Mouse (Mus musculus) cortical plate, adult 2 months (tissue): ENCODE measurements around the gene Pamr1. TPM values are rescaled to one million over a fixed set of nuclear protein-coding genes. Genes with fewer than 3 reads are reported as not detected.
A peak's percentile ranks its signal among the peaks of the same experiment; 100 is the strongest.

ENCODE experiments used
- H3K27ac ChIP-seq: fragments of 200-500 bp; 2 replicates; pipeline ENCODE4 v1.5.1; 2012; ENCODE audit warnings: low read length, control low read depth, inconsistent platforms; ENCODE audit not compliant: insufficient read depth
- H3K4me1 ChIP-seq: fragments of 200-500 bp; 2 replicates; pipeline ENCODE4 v1.6.1; 2011; ENCODE audit warnings: low read length; ENCODE audit not compliant: control insufficient read depth, insufficient read depth
- H3K4me3 ChIP-seq: fragments of 200-500 bp; 2 replicates; pipeline ENCODE4 v1.5.1; 2011; ENCODE audit warnings: mild to moderate bottlenecking, low read length, control low read depth; ENCODE audit not compliant: insufficient read depth
- CTCF ChIP-seq: fragments of 200-500 bp; IDR thresholded peaks from 2 replicates; pipeline ENCODE4 v1.5.1; 2011; ENCODE audit warnings: mild to moderate bottlenecking, control low read depth, low read length; ENCODE audit not compliant: insufficient read depth; ENCODE audit errors: extremely low read depth
- POLR2A ChIP-seq: fragments of 200-500 bp; IDR thresholded peaks from 2 replicates; pipeline ENCODE4 v1.6.1; 2011; ENCODE audit warnings: mild to moderate bottlenecking, low read length, control low read depth; ENCODE audit not compliant: insufficient read depth; ENCODE audit errors: extremely low read depth
- polyA plus RNA-seq: library from polyadenylated mRNA; depleted of rRNA; stranded (reverse); fragments of >200 nt; gene quantifications from 2 replicates; pipeline ENCODE4 v1.2.3, GENCODE M21; 2012

The Pamr1 gene
- polyA plus RNA-seq, 1 experiment: 77.8 TPM

DNA sequence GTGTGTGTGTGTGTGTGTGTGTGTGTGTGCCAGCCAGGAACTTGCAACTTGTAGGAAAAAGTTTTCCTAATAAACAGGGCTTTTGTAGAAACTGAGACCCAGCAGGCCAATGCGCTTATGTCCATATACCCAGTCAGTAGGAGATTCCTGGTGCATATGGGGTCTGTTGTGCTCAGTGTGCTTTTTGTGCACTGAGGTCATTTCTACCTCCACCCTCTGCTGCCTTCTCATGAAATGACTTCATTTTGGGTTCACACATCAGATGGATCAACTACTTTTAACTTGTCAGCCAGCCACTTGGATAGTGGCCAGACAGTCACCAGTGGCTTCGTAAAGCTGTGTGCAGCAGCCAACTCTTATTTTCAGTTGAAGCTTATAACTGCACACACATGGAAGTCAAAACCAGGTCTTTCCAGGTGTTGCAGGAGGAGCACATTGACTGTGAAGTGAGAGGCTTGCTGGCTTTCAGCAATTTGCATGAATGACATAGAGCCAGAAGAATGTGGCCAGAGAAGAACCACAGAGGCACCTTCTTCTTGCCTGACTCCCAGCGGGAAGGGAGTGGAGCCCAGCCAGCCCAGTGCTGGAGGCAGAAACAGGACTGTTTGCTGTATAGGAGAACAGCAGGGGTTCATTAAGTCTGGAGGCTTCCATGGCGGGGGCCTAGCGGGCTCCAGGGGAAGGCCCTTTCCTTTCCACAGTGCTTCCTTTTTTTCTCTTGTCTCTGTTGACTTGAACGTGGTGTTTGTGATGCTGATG is 5.7 kb upstream of the Pamr1 start:
- TF ChIP-seq POLR2A (no peak), CTCF (no peak)
- Histone ChIP-seq H3K4me3 (no peak overlapping the region), H3K27ac (no peak overlapping the region)

DNA sequence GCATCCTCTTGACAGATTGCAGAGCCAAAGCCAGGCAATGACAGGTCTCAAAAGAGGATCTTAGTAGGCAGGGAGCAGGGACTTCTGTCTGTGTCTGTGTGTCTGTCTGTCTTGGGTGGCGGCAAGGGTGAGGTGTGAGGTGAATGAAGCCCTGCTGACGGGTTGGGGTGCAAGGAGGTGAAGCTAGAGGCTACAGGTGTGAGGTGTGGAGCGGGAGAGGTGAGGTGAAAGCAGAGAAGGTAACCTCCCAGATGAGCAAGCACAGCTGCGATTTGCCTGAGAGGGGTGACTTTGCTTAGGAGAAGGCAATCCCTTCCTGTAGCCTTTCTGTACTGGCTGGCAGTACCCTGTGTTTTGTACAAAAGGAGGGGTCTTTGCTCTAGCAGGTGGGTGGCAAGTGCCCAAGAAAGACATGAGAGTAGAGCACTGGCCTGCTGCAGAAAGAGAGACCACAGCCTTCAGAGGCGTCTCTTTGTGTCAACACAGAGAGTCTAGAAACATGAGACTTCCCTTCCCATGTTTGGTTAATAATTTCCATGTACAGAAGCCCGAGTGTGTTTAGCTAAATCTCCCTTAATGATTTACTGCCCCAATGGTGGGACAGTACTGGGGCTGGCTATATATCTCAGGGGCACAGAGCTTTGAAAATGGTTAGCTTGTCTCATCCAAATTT is 1.2 kb downstream of the Pamr1 start:
- no peak for TF ChIP-seq POLR2A
- no peak for TF ChIP-seq CTCF
- H3K4me3 ChIP-seq: peak overlapping the region; percentile 78
- H3K27ac ChIP-seq: no peak overlapping the region
- no peaks in the 10 kb centered on the region for H3K4me1 ChIP-seq

More for the DNA sequence above, 5.7 kb upstream of the Pamr1 start:
- H3K4me1 ChIP-seq: no peaks in the 10 kb centered on the region

DNA sequence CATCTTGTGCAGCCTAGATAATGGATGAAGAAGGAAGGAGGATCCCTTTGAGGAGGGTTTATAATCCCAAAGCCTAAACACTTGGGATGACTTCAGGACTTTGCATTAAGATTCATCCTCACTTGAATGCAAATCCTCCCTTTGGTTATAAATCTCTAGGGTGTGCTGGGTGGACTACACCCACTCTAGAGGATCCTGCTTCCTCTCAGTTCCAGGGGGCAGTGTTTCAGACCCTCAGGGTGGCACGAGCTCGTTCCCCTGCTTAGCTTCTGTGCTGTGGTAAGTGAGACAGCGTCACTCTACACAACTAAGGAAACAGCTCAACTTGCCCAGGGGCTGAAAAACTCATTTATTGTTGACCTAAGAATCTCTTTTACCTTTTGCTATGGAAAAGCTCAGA is 1.8 kb downstream of the Pamr1 start:
- Histone ChIP-seq H3K4me1 (no peaks in the 10 kb centered on the region), H3K27ac (no peak overlapping the region), H3K4me3 (no peak overlapping the region; the same call in 1 of the 2 replicates)
- no peak for TF ChIP-seq POLR2A
- no peak for TF ChIP-seq CTCF

DNA sequence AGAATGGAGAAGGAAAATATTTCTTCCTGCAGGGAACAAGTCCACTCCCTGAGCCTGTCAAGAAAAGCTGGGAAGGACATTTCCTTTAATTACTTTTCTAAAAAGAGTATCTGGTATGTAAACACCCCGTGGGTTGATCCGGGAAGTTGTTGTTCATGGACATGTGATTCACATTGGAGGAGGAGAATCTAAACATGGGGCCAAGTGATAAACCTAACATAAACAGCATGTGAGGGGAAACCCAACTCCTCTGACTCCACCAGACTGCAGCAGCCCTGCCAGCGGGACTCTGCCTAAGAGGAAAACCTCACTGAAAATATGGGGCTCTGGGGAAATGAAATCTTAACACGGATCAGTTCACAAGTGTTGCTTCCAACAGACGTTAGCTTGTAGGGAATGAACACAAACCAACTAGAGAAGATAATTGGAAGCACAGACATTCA is 2.3 kb downstream of the Pamr1 start:
- Histone ChIP-seq H3K4me3 (no peak overlapping the region), H3K4me1 (no peaks in the 10 kb centered on the region), H3K27ac (no peak overlapping the region)
- TF ChIP-seq CTCF (no peak), POLR2A (no peak)

DNA sequence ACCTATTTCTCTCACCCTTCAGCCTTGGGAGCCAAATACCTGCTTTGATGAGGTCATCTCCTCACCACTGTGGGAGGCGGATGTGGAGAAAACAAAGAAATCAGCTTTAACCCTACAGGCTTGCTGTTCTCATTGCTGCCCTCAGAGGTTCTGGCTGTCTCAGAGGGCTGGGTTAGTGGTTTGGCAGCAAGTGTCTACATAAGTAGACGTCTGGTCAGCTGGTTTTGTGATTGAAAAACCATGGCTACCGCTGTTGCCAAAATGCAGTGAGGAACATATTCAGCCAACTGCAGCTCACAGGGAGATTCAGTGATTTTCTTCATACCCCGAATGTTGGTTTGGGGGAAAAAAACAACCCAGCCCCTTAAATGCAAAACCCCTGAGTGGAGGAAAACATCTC is 7.3 kb downstream of the Pamr1 start:
- no peak for TF ChIP-seq CTCF
- TF ChIP-seq POLR2A: no peak
- Histone ChIP-seq H3K4me1 (no peaks in the 10 kb centered on the region), H3K27ac (no peak overlapping the region)

DNA sequence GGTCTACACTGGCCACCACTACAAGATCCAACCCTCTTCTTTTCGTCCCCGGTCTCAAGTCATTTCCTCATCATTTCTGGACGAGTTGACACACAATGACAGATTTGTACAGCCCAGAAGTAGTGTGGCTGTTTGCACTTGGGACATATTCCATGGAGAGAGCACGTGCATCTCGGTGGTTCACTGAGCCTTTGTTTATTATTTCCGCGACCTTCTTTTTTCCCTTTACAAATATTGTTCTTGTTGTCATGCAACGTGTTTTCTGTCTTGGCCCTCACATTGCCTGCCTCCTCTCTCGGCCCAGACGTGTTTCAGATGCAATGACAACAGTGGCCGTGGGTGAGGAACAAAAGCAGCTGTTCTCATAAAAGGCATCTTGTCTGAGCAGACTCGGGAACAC is 9.2 kb downstream of the Pamr1 start:
- H3K4me1 ChIP-seq: no peaks in the 10 kb centered on the region
- no peak for TF ChIP-seq POLR2A
- no peak for TF ChIP-seq CTCF
- H3K27ac ChIP-seq: no peak overlapping the region

More for the DNA sequence above, 7.3 kb downstream of the Pamr1 start:
- H3K4me3 ChIP-seq: no peak overlapping the region

DNA sequence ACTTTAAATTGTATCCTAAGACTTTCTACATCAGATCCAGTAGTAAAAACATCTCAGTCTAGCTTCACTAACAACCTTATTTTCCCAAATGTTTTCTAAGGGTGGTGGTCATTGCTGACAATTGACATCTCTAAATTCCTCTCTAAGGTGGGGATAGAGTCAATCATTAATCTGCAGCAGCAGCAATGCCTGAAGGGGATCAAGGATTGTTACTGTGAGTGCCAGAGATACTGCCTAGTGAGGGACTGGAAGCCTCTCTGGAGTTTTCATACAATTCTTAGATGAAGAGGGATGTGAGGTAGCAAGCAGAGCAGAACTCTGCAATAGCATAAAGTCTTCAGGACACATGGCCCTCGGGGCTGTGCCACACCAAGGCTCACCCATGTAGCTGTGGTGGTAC is 14.0 kb downstream of the Pamr1 start:
- Histone ChIP-seq H3K4me1 (no peaks in the 10 kb centered on the region), H3K4me3 (no peak overlapping the region), H3K27ac (no peak overlapping the region)
- no peak for TF ChIP-seq POLR2A

More for the DNA sequence above, 9.2 kb downstream of the Pamr1 start:
- no peak overlapping the region for H3K4me3 ChIP-seq

DNA sequence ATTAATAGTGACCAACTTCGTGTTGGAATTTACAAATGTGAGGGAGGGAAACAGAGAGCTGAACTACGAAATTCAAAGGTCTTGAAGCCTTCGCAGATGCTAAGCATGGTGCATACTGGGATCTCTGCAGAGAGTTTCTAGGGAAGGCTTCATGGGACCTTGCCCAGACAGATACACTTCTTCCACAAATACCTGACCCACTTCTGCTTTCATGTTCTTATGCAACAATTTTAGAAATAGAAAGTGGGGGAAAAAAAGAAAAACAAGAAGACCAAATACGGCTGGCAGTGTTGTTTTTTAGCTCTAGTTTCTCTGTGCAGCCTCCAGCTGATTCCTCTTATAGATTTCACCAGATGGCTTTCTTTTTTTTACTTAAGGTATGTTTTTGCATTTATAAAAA is 29.4 kb downstream of the Pamr1 start:
- no peak for TF ChIP-seq POLR2A
- no peak for TF ChIP-seq CTCF
- no peak overlapping the region for H3K27ac ChIP-seq
- H3K4me3 ChIP-seq: no peak overlapping the region
- no peaks in the 10 kb centered on the region; the same call in 1 of the 2 replicates for H3K4me1 ChIP-seq

DNA sequence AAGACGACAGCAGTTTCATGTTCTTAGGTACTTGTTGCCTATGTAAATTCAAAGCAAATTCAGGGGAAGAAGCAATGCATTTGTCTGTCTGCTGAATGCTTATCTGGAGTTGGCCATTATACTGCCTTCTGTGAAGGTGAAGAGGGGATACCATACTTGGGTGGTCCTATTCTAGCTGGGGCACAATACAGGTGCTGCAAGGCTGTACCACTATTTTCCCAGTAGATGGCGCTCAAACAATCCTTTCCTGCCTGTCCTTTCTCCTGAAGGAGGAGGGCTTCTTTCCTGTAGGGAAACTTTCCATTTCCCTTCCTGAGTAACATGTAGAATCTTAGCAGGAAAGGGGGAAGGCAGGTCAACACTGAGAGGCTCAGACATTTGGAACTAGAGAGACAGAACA is 40.2 kb downstream of the Pamr1 start:
- no peak overlapping the region for H3K27ac ChIP-seq
- TF ChIP-seq POLR2A (no peak), CTCF (peak; percentile 89)

DNA sequence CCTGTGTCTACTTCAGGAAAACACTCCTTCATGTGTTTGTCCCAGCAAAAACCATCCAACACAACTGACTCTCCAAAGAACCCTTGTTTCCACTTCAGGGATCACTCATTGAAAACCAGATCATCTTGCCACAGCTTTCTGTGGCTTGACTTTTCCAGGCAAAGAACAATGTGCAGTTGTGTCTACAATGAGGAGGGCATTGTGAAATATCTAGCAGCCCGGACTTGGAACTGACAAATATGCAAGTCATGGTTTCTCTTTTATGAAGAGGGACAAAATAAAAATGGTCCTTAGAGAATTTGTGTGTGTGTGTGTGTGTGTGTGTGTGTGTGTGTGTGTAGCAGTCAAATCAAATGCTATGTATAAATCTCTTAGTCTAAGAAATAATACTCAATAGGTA is 44.7 kb downstream of the Pamr1 start:
- Histone ChIP-seq H3K4me3 (no peak overlapping the region), H3K27ac (no peak overlapping the region), H3K4me1 (peaks cover 3% of the 10 kb centered on the region)
- TF ChIP-seq POLR2A (no peak), CTCF (no peak)

More for the DNA sequence above, 40.2 kb downstream of the Pamr1 start:
- Histone ChIP-seq H3K4me3 (no peak overlapping the region), H3K4me1 (no peaks in the 10 kb centered on the region)
